Comparison of ENCODE assay signal across 14 mouse cellular contexts in genomic region chr1:193003953-193004352, GRCm38 (mm10). TPM values are rescaled to one million over a fixed set of nuclear protein-coding genes. Genes with fewer than 3 reads are reported as not detected.
DNase-seq lines count a peak whose midpoint lies in the region; ATAC-seq and TF ChIP-seq lines count a peak whose summit lies in the region.
"Had no signal": no experiment of that assay in that cellular context is flagged by ENCODE, and none has a peak within 500 bp of the region (broad histone marks: within the 10 kb centered on the region; RNA-seq: fewer than 3 reads in every experiment).

No protein-coding gene starts in this region.

- no peaks in the 10 kb centered on the region for H3K79me2 ChIP-seq in heart, adult 2 months (replicated peaks; ENCODE audit: control insufficient read depth, insufficient read depth, low read length)

- TF ChIP-seq CTCF in heart, adult 2 months (IDR thresholded peaks at IDR 0.05): no peak

- 91% methylated on average over 2 of the region's 2 CpGs for WGBS in neural tube, embryonic 13.5 days
- WGBS in liver, embryonic 11.5 days: 87% methylated on average over 2 of the region's 2 CpGs
- WGBS in heart, adult 2 months: 97% methylated on average over 2 of the region's 2 CpGs

- TF ChIP-seq POLR2A in heart, adult 2 months (IDR thresholded peaks at IDR 0.05; ENCODE audit: insufficient read depth, low read depth, low read length): no peak

- no peak for TF ChIP-seq EP300 in heart, adult 2 months (IDR thresholded peaks at IDR 0.05; ENCODE audit: insufficient read depth, low read depth, low read length)

- H3K4me1 ChIP-seq in neural tube, embryonic 13.5 days (replicated peaks): no peaks in the 10 kb centered on the region
- peaks cover 14% of the 10 kb centered on the region for H3K4me1 ChIP-seq in liver, embryonic 11.5 days (replicated peaks; ENCODE audit: control insufficient read depth, insufficient read depth, low read length)
- no peaks in the 10 kb centered on the region for H3K4me1 ChIP-seq in heart, adult 2 months (ENCODE audit: control insufficient read depth, insufficient read depth, low read length)
- H3K4me1 ChIP-seq: hindbrain, embryonic 15.5 days had no signal

- no peak overlapping the region for H3K4me3 ChIP-seq in neural tube, embryonic 13.5 days
- no peak overlapping the region for H3K4me3 ChIP-seq in liver, embryonic 11.5 days (ENCODE audit: low read depth, low read length)
- H3K4me3 ChIP-seq in heart, adult 2 months: no peak overlapping the region
- H3K4me3 ChIP-seq: embryonic facial prominence, embryonic 10.5 days; hindbrain, embryonic 15.5 days had no signal

- peak overlapping the region; percentile 4; the same call in 1 of the 2 replicates for H3K27ac ChIP-seq in neural tube, embryonic 13.5 days (replicated peaks)
- 0 out of 2 replicates have a peak overlapping the region, but pooled peaks have one; percentile 19 for H3K27ac ChIP-seq in liver, embryonic 11.5 days (ENCODE audit: low read depth, low read length)
- H3K27ac ChIP-seq in heart, adult 2 months: no peak overlapping the region
- H3K27ac ChIP-seq: embryonic facial prominence, embryonic 10.5 days; hindbrain, embryonic 15.5 days; macrophage; stomach, postnatal 0 days had no signal

- intact Hi-C loops in heart, adult 2 months (cut with DNase I): loop anchor here (10.0 kb wide), 1 partner anchor 201 kb away; the partner anchor contains the start of genes Lamb3 and Traf3ip3

- no peak for DNase-seq in neural tube, embryonic 10.5 days (ENCODE audit: extremely low spot score, low spot score)
- DNase-seq in layer of hippocampus, adult 8-10 months (ENCODE audit: low spot score in 2 of 2): peak; percentile 69 to 75
- DNase-seq in liver, embryonic 11.5 days (ENCODE audit: low spot score): no peak
- DNase-seq in heart, adult 2 months: no peak
- no peak for DNase-seq in lung, postnatal 4 days
- no peak for DNase-seq in heart, adult 11 months
- DNase-seq: adrenal gland, postnatal 36 days; midbrain, embryonic 14.5 days had no signal

- no peaks in the 10 kb centered on the region for H3K9me3 ChIP-seq in neural tube, embryonic 13.5 days
- H3K9me3 ChIP-seq in liver, embryonic 11.5 days (ENCODE audit: control insufficient read depth, low read length): no peaks in the 10 kb centered on the region
- H3K9me3 ChIP-seq: embryonic facial prominence, embryonic 10.5 days; hindbrain, embryonic 15.5 days had no signal

- no peaks in the 10 kb centered on the region for H3K27me3 ChIP-seq in neural tube, embryonic 13.5 days
- H3K27me3 ChIP-seq in liver, embryonic 11.5 days (replicated peaks; ENCODE audit: control insufficient read depth, insufficient read depth, low read length): no peaks in the 10 kb centered on the region
- H3K27me3 ChIP-seq in heart, adult 2 months (ENCODE audit: control insufficient read depth, insufficient read depth, low read length): no peaks in the 10 kb centered on the region
- H3K27me3 ChIP-seq: hindbrain, embryonic 15.5 days had no signal

- no peak for ATAC-seq in neural tube, embryonic 13.5 days (ENCODE audit: low read depth)
- no peak for ATAC-seq in liver, embryonic 11.5 days (replicated peaks; ENCODE audit: low FRiP score)
- ATAC-seq: activated CD4-positive, CD25-positive, alpha-beta regulatory T cell, adult 4 months had no signal

- no peak overlapping the region for H3K9ac ChIP-seq in neural tube, embryonic 13.5 days
- no peak overlapping the region for H3K9ac ChIP-seq in liver, embryonic 11.5 days (ENCODE audit: low read depth, low read length)
- no peak overlapping the region for H3K9ac ChIP-seq in heart, adult 2 months (ENCODE audit: low read depth, low read length)
- H3K9ac ChIP-seq: hindbrain, embryonic 15.5 days had no signal

- H3K4me2 ChIP-seq in neural tube, embryonic 13.5 days: no peak overlapping the region
- no peak overlapping the region for H3K4me2 ChIP-seq in liver, embryonic 11.5 days
- H3K4me2 ChIP-seq: hindbrain, embryonic 15.5 days had no signal

- H3K36me3 ChIP-seq in neural tube, embryonic 13.5 days: no peaks in the 10 kb centered on the region
- no peaks in the 10 kb centered on the region for H3K36me3 ChIP-seq in liver, embryonic 11.5 days (ENCODE audit: control insufficient read depth, insufficient read depth, low read length)
- H3K36me3 ChIP-seq in heart, adult 2 months (ENCODE audit: control insufficient read depth, insufficient read depth, low read length): no peaks in the 10 kb centered on the region
- H3K36me3 ChIP-seq: embryonic facial prominence, embryonic 10.5 days; hindbrain, embryonic 15.5 days had no signal

RNA-seq across cellular contexts. Expression of gene Syt14, which starts 31.6 kb away (rescaled TPM):
- polyA plus RNA-seq in neural tube, embryonic 13.5 days (2015; fragmentation: Nextera tagmentation; extraction: Ambion mirVana): 5.6 and 6.5 TPM in 2 replicates
- total RNA-seq in layer of hippocampus, adult 8-10 months (2022): 10 to 100 TPM; 22.7 to 36.4 (median 31.8) TPM
- 2.3 TPM in 2 replicates for polyA plus RNA-seq in liver, embryonic 11.5 days (2014; fragmentation: Nextera tagmentation; extraction: Ambion mirVana)
- under 1 TPM; 0.34 to 0.41 TPM for total RNA-seq in heart, adult 2 months (2021)
- 0.02 TPM in 1 of 2 replicates, not detected in the other for polyA plus RNA-seq in heart, adult 2 months (2012; rRNA removed)
- polyA plus RNA-seq: macrophage had no signal

Comparison
In these comparisons a context has a peak if more than half of its experiments do, and no peak if none do; other contexts are left out.
1. DNase-seq: peak in layer of hippocampus, adult 8-10 months (2 of 2); none in neural tube, embryonic 10.5 days (single experiment), liver, embryonic 11.5 days (single experiment), heart, adult 2 months (0 of 2), lung, postnatal 4 days (0 of 2) and heart, adult 11 months (single experiment).